Mouse (Mus musculus) adrenal gland, postnatal 14 days (tissue): ENCODE data around the gene Arhgap19. TPM values are rescaled to one million over a fixed set of nuclear protein-coding genes. Genes with fewer than 3 reads are reported as not detected.

Experiments
- DNase-seq: peaks from one replicate; pipeline ENCODE4 v3.0.0; 2021; ENCODE audit warnings: mixed read lengths
- total RNA-seq: library from RNA; stranded (reverse); gene quantifications from 2 replicates; pipeline ENCODE4 v1.2.3, GENCODE M21; 2021

Arhgap19 gene
- total RNA-seq, 1 experiment from 2014 or later = 7.2 TPM

DNA sequence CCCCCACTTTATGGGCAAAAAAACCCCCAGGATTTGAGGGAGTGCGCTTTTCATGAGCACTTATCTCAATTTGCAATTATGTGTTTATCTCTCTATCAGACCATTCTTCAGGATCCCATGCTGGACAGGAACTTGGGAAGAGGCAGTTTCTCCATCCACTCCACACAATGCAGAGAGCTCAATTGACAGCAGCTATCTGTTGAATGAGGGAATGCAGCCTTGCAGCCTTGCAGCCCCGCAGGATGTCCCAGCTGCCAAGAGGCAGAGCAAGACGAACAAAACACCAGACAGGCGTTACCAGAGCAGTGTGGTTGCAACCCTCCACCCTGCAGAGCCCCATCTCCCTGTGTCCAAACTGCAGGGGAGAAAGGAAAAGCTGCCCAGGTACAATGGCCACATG is 63.0 kb downstream of the Arhgap19 start:
- DNase-seq = no peak

DNA sequence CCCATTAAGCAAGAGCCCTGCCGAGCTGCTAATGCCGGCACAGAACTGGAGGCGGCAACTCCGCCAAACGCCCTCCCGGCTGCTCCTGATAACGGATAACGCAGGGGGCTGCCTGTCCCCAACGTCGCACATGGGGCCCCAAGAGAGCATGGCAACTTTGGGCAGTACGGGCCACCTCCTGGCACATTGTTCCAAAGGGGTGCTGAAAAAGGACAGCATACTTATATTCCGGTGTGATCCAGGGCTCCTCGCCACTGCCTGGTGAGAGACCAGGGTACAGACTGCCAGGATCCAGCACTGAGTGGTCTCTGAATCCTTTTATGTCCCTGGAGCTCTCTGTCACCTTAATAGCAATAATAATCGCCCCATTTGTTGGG is 63.4 kb downstream of the Arhgap19 start:
- DNase-seq = no peak

DNA sequence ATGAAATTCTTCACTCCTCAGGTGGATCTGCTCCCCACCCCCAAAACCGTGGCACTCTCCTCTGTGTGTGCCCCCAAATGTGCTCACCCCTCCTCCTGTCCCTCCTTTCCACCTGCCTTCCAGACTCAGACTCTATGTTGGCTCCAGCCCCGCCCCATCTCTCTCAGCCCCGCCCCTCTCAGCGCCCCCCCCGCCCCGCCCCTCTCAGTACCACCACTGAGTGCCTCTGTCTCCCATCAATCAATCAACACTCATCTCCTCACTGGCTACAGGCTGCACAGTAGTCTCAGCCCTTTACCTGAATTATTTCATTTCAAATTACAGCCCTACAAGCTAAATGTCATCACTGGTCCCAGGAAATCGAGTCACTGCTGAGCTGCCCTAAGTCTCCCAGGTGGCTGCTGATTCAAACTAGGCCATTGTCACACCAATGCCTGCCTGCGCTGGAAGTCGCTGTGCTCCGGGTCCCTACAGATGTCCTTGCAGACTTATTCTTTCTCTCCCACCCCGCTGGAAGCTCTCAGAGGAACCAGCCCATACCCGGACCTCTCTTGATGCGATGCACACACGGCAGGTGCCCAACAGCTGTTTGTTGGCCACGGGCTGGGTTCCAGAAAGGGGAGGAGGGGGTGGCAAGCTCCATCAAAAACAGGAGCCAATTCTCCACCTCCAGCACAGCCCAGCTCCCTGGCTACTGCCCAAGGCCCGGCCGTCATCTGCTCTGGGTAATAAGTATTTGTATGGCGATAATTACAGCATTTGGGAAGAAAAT is 64.0 kb downstream of the Arhgap19 start:
- peak; percentile 21 for DNase-seq

DNA sequence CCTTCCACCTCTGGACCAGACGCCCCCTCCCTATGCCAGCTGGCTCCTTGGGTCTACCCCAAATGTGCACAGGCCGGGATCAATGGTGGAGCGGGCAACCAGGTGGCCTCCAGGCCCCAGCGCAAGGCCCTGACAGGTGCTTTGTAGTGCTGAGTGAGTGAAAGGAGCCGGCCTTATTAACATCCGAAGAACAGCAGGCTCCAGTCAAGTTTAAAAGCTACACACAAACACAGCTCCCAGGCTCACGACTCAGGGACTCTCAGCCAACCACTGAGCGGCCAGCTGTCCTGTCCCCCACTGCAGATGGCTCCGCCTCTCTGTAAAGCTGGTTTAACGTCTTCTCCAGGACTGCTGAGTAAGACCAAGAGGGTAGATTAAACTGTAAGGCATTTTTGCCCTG is 67.2 kb downstream of the Arhgap19 start:
- no peak for DNase-seq

DNA sequence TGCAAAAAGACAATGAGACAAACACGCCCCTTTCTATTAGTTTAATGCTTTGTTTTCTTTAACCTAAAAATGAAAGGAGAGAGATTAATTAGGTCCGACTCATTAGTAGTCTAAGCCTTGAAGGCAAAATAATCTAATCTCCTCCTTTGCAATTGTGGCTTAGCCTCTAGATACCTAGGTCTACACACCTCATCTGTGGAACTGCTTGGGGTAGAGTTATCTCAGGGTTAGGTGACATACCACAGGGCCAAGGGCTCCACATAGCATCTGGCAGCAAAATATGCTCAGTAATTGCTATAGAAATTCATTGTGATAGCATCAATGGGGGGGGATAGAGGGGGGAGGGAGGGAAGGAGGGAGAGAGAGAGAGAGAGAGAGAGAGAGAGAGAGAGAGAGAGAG is 76.4 kb downstream of the Arhgap19 start:
- no peak for DNase-seq

DNA sequence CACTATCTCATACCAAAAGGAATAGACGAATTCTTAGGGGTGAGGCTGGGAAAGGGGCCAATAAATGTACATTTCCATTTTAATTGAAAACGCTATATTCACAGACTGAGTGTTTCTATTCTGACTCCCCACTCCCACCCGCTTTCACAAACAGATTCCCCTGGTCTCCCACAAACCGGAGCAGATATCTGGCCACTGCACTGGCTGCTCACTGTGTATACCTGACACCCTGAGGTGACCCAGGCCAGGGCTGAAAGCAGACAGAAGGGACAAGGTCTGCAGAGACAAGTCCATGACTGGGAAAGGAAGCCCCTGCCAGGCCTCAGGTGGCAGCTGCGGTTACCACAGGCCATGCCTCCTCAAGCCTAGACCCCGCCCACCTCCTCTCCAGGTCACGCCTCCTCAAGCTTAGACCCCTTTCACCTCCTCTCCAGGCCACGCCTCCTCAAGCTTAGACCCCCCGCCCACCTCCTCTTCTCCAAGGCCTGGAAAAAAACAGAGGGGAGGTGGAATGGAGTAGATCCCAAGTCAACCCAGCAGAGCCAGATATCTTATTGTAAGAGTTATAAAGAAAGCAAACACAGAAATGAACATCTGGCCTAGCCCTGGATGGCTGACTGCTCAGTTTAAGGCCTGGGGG is 76.9 kb downstream of the Arhgap19 start:
- DNase-seq = no peak

DNA sequence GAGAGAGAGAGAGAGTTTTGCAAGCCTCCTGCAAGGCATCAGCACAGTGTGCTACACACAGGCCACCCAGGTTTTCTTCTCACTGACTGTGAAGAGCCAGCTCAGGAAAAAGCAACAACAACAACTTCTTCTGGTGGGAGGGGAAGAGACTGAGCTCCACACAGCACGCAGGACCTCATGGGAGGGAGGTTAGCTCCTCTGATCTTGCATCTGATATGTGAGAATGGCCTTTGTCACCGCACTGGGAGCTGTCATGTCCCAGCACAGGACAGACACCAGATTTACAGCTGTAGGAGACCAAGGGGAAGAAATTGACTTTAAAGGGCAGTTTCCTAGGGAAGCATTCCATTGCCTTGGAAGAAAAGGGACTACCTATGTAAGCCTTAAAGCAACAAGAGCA is 78.5 kb downstream of the Arhgap19 start:
- DNase-seq = no peak

DNA sequence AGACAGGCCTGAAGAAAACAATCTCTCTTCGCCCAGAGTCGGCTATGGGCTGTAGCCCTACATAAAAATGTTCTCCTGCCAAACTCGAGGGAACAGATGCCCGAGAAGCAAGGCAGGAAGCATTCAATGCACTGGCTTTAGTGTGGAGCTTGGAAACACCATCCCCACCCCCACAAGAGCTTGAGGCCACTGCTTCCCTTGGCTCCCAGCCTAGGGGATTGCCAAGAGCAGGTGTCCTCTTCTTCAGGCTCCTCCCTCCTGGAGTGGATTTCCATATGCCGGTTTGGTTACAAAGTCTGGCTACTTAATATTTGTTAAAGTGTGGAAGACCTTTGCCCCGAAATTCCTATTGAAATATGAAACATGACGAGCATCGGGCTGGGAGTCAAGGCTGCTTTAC is 82.4 kb downstream of the Arhgap19 start:
- no peak for DNase-seq

Other genes starting within 250 kb of the Arhgap19 start
- 12.0 and 12.9 TPM in 2 replicates for gene Gm340, start 219.7 kb downstream of the Arhgap19 start, total RNA-seq
- gene Slit1, start 58.4 kb downstream of the Arhgap19 start, total RNA-seq = 6.5 and 7.2 TPM in 2 replicates
- 7.5 and 10.7 TPM in 2 replicates for gene Frat1, start 27.9 kb upstream of the Arhgap19 start, total RNA-seq
- 5.5 and 6.4 TPM in 2 replicates for gene Frat2, start 46.1 kb upstream of the Arhgap19 start, total RNA-seq
- 16.2 and 19.5 TPM in 2 replicates for gene Rrp12, start 94.1 kb upstream of the Arhgap19 start, total RNA-seq
- gene Pgam1, start 109.9 kb upstream of the Arhgap19 start, total RNA-seq = 632 and 654 TPM in 2 replicates
- 23.9 and 25.4 TPM in 2 replicates for gene Exosc1, start 131.4 kb upstream of the Arhgap19 start, total RNA-seq
- 31.4 and 31.8 TPM in 2 replicates for gene Zdhhc16, start 131.4 kb upstream of the Arhgap19 start, total RNA-seq
- 19.9 and 22.2 TPM in 2 replicates for gene Mms19, start 179.1 kb upstream of the Arhgap19 start, total RNA-seq
- 13.9 and 20.0 TPM in 2 replicates for gene Ubtd1, start 179.7 kb upstream of the Arhgap19 start, total RNA-seq
- 0.68 and 0.82 TPM in 2 replicates for gene Ankrd2, start 234.0 kb upstream of the Arhgap19 start, total RNA-seq
- gene Hoga1, start 243.6 kb upstream of the Arhgap19 start, total RNA-seq = 6.2 and 22.7 TPM in 2 replicates